Mouse (Mus musculus): ENCODE measurements around the gene Zfp462.
A peak's percentile ranks its signal among the peaks of the same experiment; 100 is the strongest.
"Not testable (repeated sequence)": the region's sequence is repeated elsewhere in the genome, so short reads cannot be mapped to it uniquely, and the experiment has no call there.

Zfp462 gene

GRCm38 (mm10) chr4:54944921-54945430 lies at the start of gene Zfp462:
Gene Zfp462, plus strand, starts transcription at chr4:54945048.
- peak; percentile 19 for DNase-seq

GRCm38 (mm10) chr4:54896017-54896416 lies 48.8 kb upstream of the Zfp462 start:
- DNase-seq, result no peak

GRCm38 (mm10) chr4:54904641-54905040 lies 40.2 kb upstream of the Zfp462 start:
- no peak for DNase-seq

- DNase-seq, result no peak
These were observed 39.4 kb upstream of the Zfp462 start for GRCm38 (mm10) chr4:54905399-54905953.

DNA sequence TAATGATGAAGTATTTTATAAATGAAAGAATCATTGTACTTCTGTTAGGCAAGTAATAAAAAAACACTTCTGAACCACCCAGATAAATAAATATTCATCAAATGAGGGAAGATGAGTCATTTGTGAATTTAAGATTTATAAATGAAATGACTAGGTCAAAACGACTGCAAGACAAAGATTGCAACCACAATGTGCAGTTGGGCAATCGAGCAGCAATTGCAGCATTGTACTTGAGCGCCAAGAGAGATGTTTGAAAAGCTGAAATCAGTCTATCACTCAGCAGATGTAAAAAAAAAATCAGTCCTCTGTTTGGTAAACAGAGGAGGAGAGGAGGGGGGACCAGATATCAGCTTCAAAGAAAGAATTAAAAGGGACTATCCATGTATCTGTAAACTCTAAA lies 34.5 kb upstream of the Zfp462 start:
- no peak for DNase-seq

DNA sequence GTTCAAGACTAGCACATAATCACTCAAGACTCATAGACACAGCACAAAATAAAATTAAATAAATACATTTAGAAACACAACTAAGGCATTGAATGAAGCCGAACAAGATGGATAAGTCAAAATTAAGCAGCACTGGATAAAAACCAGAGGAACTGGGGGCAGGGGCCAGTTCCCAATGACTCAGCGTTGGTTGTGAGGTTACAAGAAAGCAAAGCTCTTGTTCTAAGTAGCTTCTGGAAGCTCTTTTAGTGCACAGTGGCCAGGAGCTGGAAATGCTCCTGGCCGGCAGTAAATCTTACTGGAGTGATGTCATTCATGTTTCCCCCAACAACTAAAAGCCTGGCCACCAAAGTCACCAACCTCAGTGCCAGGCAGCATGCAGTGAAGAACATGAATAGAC lies 26.6 kb upstream of the Zfp462 start:
- DNase-seq, result no peak

DNA sequence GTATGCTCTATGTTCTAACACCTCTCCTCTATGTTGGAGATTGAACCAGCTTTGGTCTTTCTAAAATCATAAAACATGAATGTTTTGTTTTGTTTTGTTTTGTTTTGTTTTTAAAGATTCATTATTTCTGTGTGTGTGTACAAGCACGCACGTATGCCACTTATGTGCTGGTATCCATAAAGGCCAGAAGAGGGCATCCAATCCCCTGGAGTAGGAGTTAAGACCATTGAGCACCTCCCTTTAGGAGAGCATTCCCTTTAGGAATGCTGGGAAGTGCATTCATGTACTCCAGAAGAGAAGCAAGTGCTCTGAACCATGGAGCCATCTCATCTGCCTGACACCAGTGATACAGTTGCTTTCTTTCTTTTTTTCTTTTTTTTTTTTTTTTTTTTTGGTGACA lies 21.5 kb upstream of the Zfp462 start:
- DNase-seq, result no peak

DNA sequence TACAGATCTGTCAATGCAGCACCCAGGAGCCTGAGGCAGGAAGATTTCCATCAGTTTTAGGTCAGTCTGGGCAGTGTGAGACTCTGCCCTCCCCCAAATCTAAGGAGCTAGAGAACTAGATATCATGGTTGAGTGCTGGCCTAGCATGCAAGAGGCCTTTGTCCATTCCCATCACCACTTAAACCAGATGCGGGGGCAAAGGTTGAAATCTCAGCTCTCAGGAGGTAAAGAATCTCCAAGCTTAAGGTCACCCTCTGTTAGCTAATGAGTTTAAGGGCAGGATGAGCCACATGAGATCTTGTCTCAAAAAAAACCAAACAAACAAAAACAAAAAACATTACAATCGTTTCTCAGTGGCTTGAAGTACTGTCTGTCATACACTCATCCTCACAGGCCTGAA lies 20.5 kb upstream of the Zfp462 start:
- no peak for DNase-seq

GRCm38 (mm10) chr4:54926456-54926855 lies 18.4 kb upstream of the Zfp462 start:
- DNase-seq, result not testable (repeated sequence)

DNA sequence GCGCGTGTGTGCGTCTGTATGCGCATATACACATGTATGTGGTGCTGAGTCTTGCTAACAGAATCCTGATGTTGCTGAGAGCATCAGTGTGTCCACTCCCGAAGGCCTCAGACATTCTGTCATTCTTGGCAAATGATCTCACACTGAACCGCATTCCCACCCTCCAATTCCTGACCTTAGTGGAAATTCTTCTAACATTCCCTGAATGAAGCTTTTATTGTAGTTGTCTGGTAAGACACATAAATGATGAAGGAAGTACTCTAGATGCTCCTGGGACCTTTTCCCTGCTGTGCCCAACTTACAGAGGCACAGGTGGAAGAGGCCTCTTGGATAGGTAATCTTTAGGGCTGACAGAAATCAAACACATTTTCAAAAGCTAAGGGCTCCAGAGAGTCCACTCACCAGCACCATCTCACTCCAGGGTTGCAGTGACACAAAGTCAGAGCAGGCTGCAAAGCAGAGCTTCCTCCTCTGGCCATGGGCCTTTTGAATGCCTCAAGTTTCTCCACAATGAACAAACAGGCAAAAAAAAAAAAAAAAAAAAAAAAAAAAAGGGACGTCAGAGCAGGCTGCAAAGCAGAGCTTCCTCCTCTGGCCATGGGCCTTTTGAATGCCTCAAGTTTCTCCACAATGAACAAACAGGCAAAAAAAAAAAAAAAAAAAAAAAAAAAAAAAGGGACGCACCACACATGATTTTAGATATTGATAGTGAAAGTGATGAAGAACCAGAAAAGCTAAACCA lies 17.4 kb upstream of the Zfp462 start:
- DNase-seq, result not testable (repeated sequence)

DNA sequence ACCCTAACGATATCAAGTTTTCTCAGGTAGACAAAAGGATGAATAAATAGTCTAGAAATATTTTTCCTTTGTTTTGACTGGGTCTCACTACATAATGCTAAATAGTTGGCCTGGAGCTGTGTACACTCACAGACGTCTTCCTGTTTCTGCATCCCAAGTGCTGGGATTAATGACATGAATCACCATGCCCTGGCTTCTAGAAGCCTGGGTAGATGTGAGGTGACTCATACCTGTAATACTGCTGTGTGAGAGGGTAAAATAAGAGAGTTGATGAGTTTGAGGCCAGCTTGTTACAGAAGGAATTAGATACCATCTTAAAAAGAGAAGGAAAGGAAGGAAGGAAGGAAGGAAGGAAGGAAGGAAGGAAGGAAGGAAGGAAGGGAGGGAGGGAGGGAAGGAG lies 15.2 kb upstream of the Zfp462 start:
- no peak for DNase-seq

DNA sequence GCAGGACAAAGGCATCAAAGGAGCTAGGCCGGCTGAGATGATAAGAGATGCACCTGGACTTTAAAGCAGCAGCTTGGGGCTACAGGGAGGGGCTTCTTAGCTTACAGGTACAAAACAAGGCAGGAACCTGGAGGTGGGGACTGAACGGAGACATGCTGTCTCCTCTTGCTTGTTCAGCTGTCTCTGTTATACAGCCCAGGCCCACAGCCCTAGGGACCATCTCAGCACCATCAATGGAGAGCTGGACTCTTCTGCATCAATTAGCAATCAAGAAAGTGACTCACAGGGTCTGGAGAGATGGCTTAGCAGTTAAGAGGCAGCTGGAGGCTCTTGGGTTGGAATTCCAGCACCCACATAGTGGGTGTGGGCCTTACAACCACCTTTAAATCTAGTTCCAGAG lies 12.2 kb upstream of the Zfp462 start:
- no peak for DNase-seq

- no peak for DNase-seq
These were observed 7.7 kb upstream of the Zfp462 start for GRCm38 (mm10) chr4:54937161-54937560.

GRCm38 (mm10) chr4:54945603-54946445 lies 976 bp downstream of the Zfp462 start:
- DNase-seq, result no peak

DNA sequence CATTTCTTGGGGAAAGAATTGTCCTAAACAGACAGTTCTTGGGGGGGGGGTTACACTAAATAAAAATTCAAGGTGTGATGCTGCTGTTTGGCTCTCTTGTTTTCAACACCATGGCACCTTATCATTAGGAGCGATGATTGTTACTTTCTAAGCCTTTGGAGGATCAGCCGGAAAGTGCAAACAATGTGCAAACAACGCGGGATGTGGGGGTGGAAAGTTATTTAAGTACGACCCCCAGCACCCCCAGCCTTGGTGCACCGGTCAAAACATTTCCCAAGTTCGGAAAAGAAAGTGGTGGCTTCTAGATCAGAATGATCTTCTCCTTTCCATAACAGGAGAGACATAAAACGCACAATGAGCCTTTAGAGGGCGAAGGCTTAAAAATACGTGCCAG lies 1.8 kb downstream of the Zfp462 start:
- DNase-seq, result no peak

GRCm38 (mm10) chr4:54947056-54947990 lies 2.5 kb downstream of the Zfp462 start:
- peak; percentile 23 for DNase-seq

GRCm38 (mm10) chr4:54947991-54948615 lies 3.3 kb downstream of the Zfp462 start:
- DNase-seq, result peak; percentile 42

GRCm38 (mm10) chr4:54948616-54949560 lies 4.0 kb downstream of the Zfp462 start:
- peak; percentile 55 for DNase-seq

- peak; percentile 20 for DNase-seq
These were observed 4.7 kb downstream of the Zfp462 start for GRCm38 (mm10) chr4:54949561-54949940.

DNA sequence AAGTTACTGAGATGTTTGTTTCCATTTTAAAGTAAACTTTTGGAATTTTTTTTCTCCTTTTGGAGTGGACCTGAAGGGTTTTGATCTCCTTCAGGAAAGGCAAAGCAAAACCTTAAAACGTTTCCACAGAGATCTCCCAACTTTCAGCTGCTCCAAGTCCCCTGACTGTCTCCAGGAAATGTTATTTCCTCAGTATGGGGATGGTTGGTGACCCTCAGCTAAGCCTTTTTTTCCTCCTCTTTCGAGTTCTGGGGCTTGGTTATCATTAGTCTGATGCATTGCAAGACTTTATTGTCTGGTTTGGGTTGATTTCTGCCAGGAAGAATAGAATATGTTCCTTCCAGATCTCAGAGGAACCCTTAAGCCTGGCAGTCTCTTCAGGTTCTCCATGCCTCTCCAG lies 5.3 kb downstream of the Zfp462 start:
- no peak for DNase-seq

GRCm38 (mm10) chr4:54950866-54951265 lies 6.0 kb downstream of the Zfp462 start:
- DNase-seq, result no peak
